Mouse (Mus musculus) stomach, postnatal 0 days (tissue): ENCODE data around the gene Hivep1. TPM values are rescaled to one million over a fixed set of nuclear protein-coding genes. Genes with fewer than 3 reads are reported as not detected.

Experiments used
- ATAC-seq: fragments of 200-750 bp; cut with Nextera tagmentation; 2 replicates; pipeline ENCODE4 v1.8.0; 2017; ENCODE audit not compliant: low FRiP score, low TSS enrichment
- DNase-seq: peaks from one replicate; pipeline ENCODE4 v3.0.0-alpha.2; 2016; ENCODE audit warnings: low spot score
- H3K27ac ChIP-seq: fragments of 300-500 bp; sonication (generic); replicated peaks from 2 replicates; pipeline ENCODE4 v1.5.1; 2014; ENCODE audit warnings: mild to moderate bottlenecking, control low read depth
- H3K27me3 ChIP-seq: fragments of 300-500 bp; sonication (generic); 2 replicates; pipeline ENCODE4 v1.6.1; 2014; ENCODE audit warnings: low read length; ENCODE audit not compliant: control insufficient read depth, insufficient read depth
- H3K36me3 ChIP-seq: fragments of 300-500 bp; sonication (generic); 2 replicates; pipeline ENCODE4 v1.6.1; 2014; ENCODE audit warnings: low read length, mixed read lengths; ENCODE audit not compliant: control insufficient read depth, insufficient read depth
- H3K4me1 ChIP-seq: fragments of 300-500 bp; sonication (generic); replicated peaks from 2 replicates; pipeline ENCODE4 v1.6.1; 2014; ENCODE audit warnings: antibody characterized with exemption; ENCODE audit not compliant: control insufficient read depth, insufficient read depth
- H3K4me2 ChIP-seq: fragments of 300-500 bp; sonication (generic); replicated peaks from 2 replicates; pipeline ENCODE4 v1.6.1; 2014; ENCODE audit warnings: low read depth, mild to moderate bottlenecking, control low read depth, moderate library complexity
- H3K4me3 ChIP-seq: fragments of 300-500 bp; sonication (generic); 2 replicates; pipeline ENCODE4 v1.5.1; 2014; ENCODE audit warnings: low read depth, low read length, control low read depth
- H3K9ac ChIP-seq: fragments of 300-500 bp; sonication (generic); 2 replicates; pipeline ENCODE4 v1.6.1; 2014; ENCODE audit warnings: mild to moderate bottlenecking, low read length, control low read depth, mixed read lengths
- H3K9me3 ChIP-seq: fragments of 300-500 bp; sonication (generic); 2 replicates; pipeline ENCODE4 v1.6.1; 2016; ENCODE audit warnings: low read length; ENCODE audit not compliant: control insufficient read depth
- CTCF ChIP-seq: IDR thresholded peaks from 2 replicates; pipeline ENCODE4 v1.5.1; 2016; ENCODE audit warnings: antibody characterized with exemption, low read depth, mild to moderate bottlenecking, moderate library complexity
- EP300 ChIP-seq: optimal IDR thresholded peaks from 2 replicates; pipeline ENCODE3; 2016; ENCODE audit warnings: antibody characterized with exemption
- WGBS: fragments of 180-500 bp; shearing (Covaris S2); extraction: QIAGEN DNeasy Blood & Tissue Kit; methylation state at CpG from one replicate; pipeline ENCODE4 v1.1.7; 2014; 5-methylcytosine and 5-hydroxymethylcytosine counted together
- polyA plus RNA-seq: library from polyadenylated mRNA; unstranded; fragments of >200 nt; fragmentation: Nextera tagmentation; extraction: Ambion mirVana; gene quantifications from 2 replicates; pipeline ENCODE4 v1.2.1, GENCODE M21; 2015

Gene Hivep1
- polyA plus RNA-seq, 1 experiment from 2014 or later, result 4.6 TPM

DNA sequence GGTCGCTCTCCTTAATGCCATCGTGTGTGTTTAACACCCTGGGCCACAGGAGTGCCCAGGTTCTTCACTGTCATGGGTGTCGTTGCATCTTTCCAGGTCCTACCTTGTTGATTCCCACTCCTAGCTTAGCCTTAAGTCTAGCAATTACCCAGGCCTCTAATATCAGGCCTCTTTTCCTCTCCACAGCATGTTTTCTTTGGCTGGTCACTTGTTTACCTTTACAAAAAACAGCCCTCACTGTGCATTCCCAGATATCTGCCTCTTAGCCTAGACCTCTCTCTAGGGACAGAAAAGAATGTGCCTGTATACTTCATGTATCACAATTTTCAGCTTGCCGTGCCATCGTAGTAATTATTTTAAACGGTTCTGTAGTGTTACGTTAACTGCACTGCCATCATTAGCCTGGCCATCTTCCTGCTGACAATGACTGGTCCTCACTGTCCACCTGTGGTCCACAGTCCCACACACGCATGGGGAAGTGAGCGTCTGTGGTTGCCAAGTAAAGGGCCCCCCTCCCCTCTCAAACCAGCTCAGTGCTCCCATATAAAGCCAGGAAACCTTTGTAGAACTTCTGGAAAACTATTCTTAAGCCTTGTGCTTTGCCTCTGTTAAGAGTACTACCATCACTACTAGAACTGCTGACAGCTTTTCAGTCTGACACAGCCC, 98.8 kb downstream of the Hivep1 start:
- no peak overlapping the region for H3K9ac ChIP-seq
- DNase-seq (no peak), ATAC-seq (no peak)
- no peaks in the 10 kb centered on the region for H3K9me3 ChIP-seq
- no peak overlapping the region for H3K4me2 ChIP-seq
- no peak overlapping the region for H3K4me3 ChIP-seq
- H3K27me3 ChIP-seq, result no peaks in the 10 kb centered on the region
- H3K36me3 ChIP-seq, result peaks cover 5% of the 10 kb centered on the region; the same call in 1 of the 2 replicates
- TF ChIP-seq EP300 (no peak), CTCF (no peak)
- no peaks in the 10 kb centered on the region for H3K4me1 ChIP-seq
- 68% methylated on average over 9 of the region's 9 CpGs for WGBS
- H3K27ac ChIP-seq, result 0 out of 2 replicates have a peak overlapping the region, but pooled peaks have one; percentile 3

DNA sequence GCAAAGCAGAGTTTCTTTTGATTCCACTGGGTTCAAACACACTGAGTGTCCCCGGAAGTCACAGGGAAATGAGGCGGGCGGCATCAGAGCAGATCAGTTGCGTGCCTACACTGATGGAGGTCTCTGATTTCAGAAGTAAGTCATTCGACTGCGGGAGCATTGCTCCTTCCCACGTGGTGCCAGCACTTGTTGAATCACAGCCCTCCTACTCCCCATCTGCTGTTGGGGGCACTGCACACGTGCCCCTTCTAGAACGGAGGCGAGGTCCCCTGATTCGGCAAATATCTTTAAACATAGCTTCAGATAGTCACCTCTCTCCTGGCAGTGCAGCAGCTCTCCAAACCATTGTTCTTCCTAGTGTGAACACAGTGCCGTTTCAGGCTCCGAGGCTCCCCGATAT, 106.4 kb downstream of the Hivep1 start:
- no peak overlapping the region for H3K9ac ChIP-seq
- no peak overlapping the region for H3K27ac ChIP-seq
- no peaks in the 10 kb centered on the region for H3K27me3 ChIP-seq
- H3K4me2 ChIP-seq, result no peak overlapping the region
- DNase-seq (no peak), ATAC-seq (no peak)
- H3K4me1 ChIP-seq, result no peaks in the 10 kb centered on the region
- TF ChIP-seq CTCF (no peak), EP300 (no peak)
- WGBS, result 92% methylated on average over 14 of the region's 14 CpGs
- no peaks in the 10 kb centered on the region for H3K9me3 ChIP-seq
- H3K4me3 ChIP-seq, result no peak overlapping the region
- H3K36me3 ChIP-seq, result peaks cover 11% of the 10 kb centered on the region

DNA sequence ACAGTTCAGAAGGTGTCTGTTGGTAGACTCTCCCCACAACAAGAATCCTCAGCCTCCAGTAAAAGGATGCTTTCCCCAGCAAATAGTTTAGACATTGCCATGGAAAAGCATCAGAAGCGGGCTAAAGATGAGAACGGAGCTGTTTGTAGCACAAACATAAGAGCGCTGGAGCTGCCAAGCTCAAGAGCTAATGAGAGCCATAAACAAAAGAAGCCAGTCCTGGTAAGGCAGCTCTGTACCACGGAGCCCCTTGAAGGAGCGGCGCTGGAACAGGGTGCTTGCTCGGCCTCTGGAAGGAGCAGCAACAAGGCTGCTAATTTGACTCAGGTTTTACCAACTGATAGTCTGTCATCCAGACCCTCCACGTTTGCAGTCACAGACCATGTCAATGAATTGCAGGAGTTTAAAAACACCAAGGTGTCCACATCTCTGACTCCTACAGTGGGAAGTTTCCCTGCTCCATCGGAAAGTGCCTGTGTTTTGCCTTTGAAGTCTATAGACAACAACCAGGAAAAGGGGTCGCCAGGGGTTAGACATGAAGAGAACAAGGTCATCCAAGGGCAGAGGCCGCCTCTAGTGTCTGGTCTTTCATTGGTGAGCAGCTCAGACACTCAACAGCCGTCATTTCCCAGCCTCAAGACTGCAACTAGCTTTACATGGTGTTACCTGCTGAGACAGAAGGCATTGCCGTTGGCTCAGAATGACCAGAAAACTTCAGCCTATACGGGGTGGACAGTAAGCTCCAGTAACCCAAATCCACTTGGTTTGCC, 107.8 kb downstream of the Hivep1 start:
- DNase-seq (no peak), ATAC-seq (no peak)
- Histone ChIP-seq H3K27me3 (no peaks in the 10 kb centered on the region), H3K4me3 (no peak overlapping the region), H3K4me2 (no peak overlapping the region), H3K4me1 (no peaks in the 10 kb centered on the region), H3K36me3 (peaks cover 10% of the 10 kb centered on the region), H3K27ac (no peak overlapping the region), H3K9me3 (no peaks in the 10 kb centered on the region), H3K9ac (no peak overlapping the region)
- WGBS, result 81% methylated on average over 14 of the region's 14 CpGs
- TF ChIP-seq EP300 (no peak), CTCF (no peak)

DNA sequence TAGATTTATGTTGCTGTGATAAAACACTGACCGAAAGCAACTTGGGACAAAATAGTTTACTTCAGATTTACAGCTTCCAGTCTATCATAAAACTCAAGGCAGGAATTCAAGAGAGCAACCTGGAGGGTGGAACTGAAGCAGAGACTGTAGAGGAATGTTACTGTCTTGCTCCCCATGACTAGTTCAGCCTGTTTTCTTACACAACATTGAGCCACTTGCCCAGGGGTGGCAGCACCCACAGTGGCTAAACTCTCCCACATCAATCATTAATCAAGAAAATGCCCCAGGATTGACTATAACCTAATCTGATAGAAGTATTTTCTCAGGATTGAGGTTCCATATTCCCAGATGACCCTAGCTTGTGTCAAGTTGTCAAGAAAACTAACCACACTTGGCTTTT, 119.0 kb downstream of the Hivep1 start:
- H3K4me2 ChIP-seq, result no peak overlapping the region
- H3K27me3 ChIP-seq, result no peaks in the 10 kb centered on the region
- DNase-seq (no peak), ATAC-seq (no peak)
- no peaks in the 10 kb centered on the region for H3K4me1 ChIP-seq
- no peaks in the 10 kb centered on the region for H3K9me3 ChIP-seq
- H3K27ac ChIP-seq, result no peak overlapping the region
- H3K36me3 ChIP-seq, result no peaks in the 10 kb centered on the region; the same call in 1 of the 2 replicates
- no peak overlapping the region for H3K9ac ChIP-seq
- TF ChIP-seq EP300 (no peak), CTCF (no peak)
- WGBS, result 94% methylated on average over 1 of the region's 1 CpGs
- H3K4me3 ChIP-seq, result no peak overlapping the region

DNA sequence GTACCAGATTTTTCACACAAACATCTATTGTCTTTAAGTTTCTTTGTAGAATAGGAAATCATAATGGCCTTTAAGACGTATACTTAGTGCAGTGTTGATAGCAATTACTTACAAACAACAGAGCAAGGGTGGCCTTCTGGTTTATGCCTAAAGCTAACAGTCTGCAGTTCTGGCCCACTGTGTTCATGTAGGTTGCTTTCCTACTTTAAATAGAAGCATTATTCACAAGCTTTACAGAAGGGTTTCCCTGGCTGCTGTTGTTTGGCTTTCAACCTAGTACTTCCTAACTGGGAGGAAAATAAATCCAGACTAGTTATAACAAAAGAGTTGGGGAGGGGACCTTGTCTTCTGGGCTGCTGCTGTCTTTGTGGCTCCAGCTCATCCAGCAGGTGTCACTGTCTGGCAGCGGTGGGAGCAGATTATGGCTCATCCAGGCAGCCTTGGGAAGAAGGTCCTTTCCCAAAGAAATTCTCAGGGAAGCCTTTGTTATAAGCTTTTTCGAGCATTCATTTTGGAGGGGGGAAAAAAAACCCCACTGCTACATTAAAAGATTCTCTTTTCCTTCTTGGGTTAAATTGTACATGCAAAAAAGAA, 123.1 kb downstream of the Hivep1 start:
- WGBS, result 41% methylated on average over 3 of the region's 3 CpGs
- TF ChIP-seq EP300 (no peak), CTCF (peak; percentile 78)
- H3K4me1 ChIP-seq, result no peaks in the 10 kb centered on the region
- ATAC-seq (no peak), DNase-seq (peak; percentile 29)
- no peak overlapping the region for H3K27ac ChIP-seq
- H3K9ac ChIP-seq, result no peak overlapping the region
- H3K4me2 ChIP-seq, result no peak overlapping the region
- H3K27me3 ChIP-seq, result no peaks in the 10 kb centered on the region
- no peak overlapping the region for H3K4me3 ChIP-seq
- no peaks in the 10 kb centered on the region for H3K9me3 ChIP-seq
- no peaks in the 10 kb centered on the region for H3K36me3 ChIP-seq

DNA sequence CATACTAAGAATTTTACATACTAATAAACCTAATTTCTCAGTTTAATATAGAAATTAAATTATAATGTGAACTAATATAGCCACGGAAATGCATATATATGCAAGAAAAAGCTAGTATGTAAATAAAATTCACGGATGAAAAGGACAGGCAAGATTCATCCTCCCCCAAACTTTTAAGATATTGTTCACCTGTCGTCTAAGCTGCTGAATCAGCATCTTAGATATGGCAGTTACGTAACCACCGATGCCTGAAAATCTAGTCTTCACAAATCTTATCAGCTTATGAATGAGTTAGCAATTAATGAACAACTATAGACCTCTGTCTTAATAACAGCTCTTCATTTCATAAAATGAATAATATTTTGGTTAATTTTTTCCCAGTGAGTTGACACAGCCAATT, 130.8 kb downstream of the Hivep1 start:
- Histone ChIP-seq H3K4me1 (no peaks in the 10 kb centered on the region), H3K9ac (no peak overlapping the region), H3K4me2 (no peak overlapping the region), H3K9me3 (no peaks in the 10 kb centered on the region), H3K4me3 (no peak overlapping the region), H3K27me3 (no peaks in the 10 kb centered on the region), H3K27ac (no peak overlapping the region), H3K36me3 (peaks cover 9% of the 10 kb centered on the region)
- WGBS, result 84% methylated on average over 5 of the region's 5 CpGs
- no peak for DNase-seq
- TF ChIP-seq EP300 (no peak), CTCF (no peak)
- ATAC-seq, result no peak
